Mouse (Mus musculus) granulocyte monocyte progenitor cell, adult 5-6 weeks (primary cell): ENCODE measurements around the gene Tbc1d32. TPM values are rescaled to one million over a fixed set of nuclear protein-coding genes. Genes with fewer than 3 reads are reported as not detected.

ENCODE experiments used
- total RNA-seq, 2 experiments: library from RNA; stranded (forward) in 1 of 2; stranded (reverse) in 1 of 2; fragments of 200-712, 200-1000 nt in 1 of 2; fragments of >200 nt in 1 of 2; fragmentation: Nextera tagmentation in 1 of 2; gene quantifications; 2 replicates each; pipeline ENCODE4 v1.2.3; 2014 to 2017

The Tbc1d32 gene
- total RNA-seq, 2 experiments from 2014 or later: 3.7 to 7.9 TPM

Other genes starting within 250 kb of the Tbc1d32 start
- gene Msl3l2, start 121.8 kb downstream of the Tbc1d32 start, total RNA-seq (2014; fragmentation: Nextera tagmentation): 6.0 and 8.0 TPM in 2 replicates
- gene Msl3l2, start 121.8 kb downstream of the Tbc1d32 start, total RNA-seq (2017): 11.2 and 13.6 TPM in 2 replicates
- gene Gja1, start 148.6 kb upstream of the Tbc1d32 start, total RNA-seq (2014; fragmentation: Nextera tagmentation): 0.41 and 1.3 TPM in 2 replicates
- 3.7 and 4.9 TPM in 2 replicates for gene Gja1, start 148.6 kb upstream of the Tbc1d32 start, total RNA-seq (2017)